Mouse (Mus musculus) liver, embryonic 15.5 days (tissue): Measurements from ENCODE around the gene Ralgps1. TPM values are rescaled to one million over a fixed set of nuclear protein-coding genes. Genes with fewer than 3 reads are reported as not detected.

ENCODE experiments used
- ATAC-seq: fragments of 200-750 bp; cut with Nextera tagmentation; 2 replicates; pipeline ENCODE4 v1.8.0; 2017; ENCODE audit warnings: moderate number of reproducible peaks, mild to moderate bottlenecking, moderate library complexity; ENCODE audit not compliant: insufficient read depth
- H3K27ac ChIP-seq: fragments of 300-500 bp; sonication (generic); replicated peaks from 2 replicates; pipeline ENCODE4 v1.5.1; 2015; ENCODE audit warnings: mild to moderate bottlenecking, inconsistent platforms
- H3K27me3 ChIP-seq: fragments of 300-500 bp; sonication (generic); 2 replicates; pipeline ENCODE4 v1.6.1; 2015; ENCODE audit warnings: mild to moderate bottlenecking, inconsistent platforms
- H3K36me3 ChIP-seq: fragments of 300-500 bp; sonication (generic); replicated peaks from 2 replicates; pipeline ENCODE4 v1.6.1; 2015; ENCODE audit warnings: moderate library complexity, mild to moderate bottlenecking, inconsistent platforms
- H3K4me1 ChIP-seq: fragments of 300-500 bp; sonication (generic); replicated peaks from 2 replicates; pipeline ENCODE4 v1.6.1; 2015; ENCODE audit warnings: inconsistent platforms
- H3K4me2 ChIP-seq: fragments of 300-500 bp; sonication (generic); 2 replicates; pipeline ENCODE4 v1.6.1; 2015; ENCODE audit warnings: moderate library complexity, mild to moderate bottlenecking, inconsistent platforms
- H3K4me3 ChIP-seq: fragments of 300-500 bp; sonication (generic); replicated peaks from 2 replicates; pipeline ENCODE4 v1.5.1; 2015; ENCODE audit warnings: mild to moderate bottlenecking, inconsistent platforms
- H3K9ac ChIP-seq: fragments of 300-500 bp; sonication (generic); 2 replicates; pipeline ENCODE4 v1.6.1; 2015; ENCODE audit warnings: moderate library complexity, mild to moderate bottlenecking, inconsistent platforms
- H3K9me3 ChIP-seq: fragments of 300-500 bp; sonication (generic); replicated peaks from 2 replicates; pipeline ENCODE4 v1.6.1; 2016; ENCODE audit warnings: inconsistent platforms
- WGBS: fragments of 180-500 bp; shearing (Covaris S2); methylation state at CpG from one replicate; pipeline ENCODE4 v1.1.7; 2015; ENCODE audit warnings: mixed read lengths; ENCODE audit not compliant: insufficient replicate concordance; 5-methylcytosine and 5-hydroxymethylcytosine counted together
- polyA plus RNA-seq: library from polyadenylated mRNA; unstranded; fragments of >200 nt; fragmentation: Nextera tagmentation; extraction: Ambion mirVana; gene quantifications from 2 replicates; pipeline ENCODE4 v1.2.1, GENCODE M21; 2015

Ralgps1 gene
- polyA plus RNA-seq, 1 experiment from 2014 or later: 0.90 TPM

GRCm38 (mm10) chr2:33274719-33275490 is 96.4 kb downstream of the Ralgps1 start:
- no peak for ATAC-seq
- Histone ChIP-seq H3K4me2 (no peak overlapping the region), H3K4me3 (no peak overlapping the region), H3K9me3 (no peaks in the 10 kb centered on the region), H3K36me3 (no peaks in the 10 kb centered on the region), H3K27me3 (no peaks in the 10 kb centered on the region), H3K9ac (no peak overlapping the region), H3K27ac (no peak overlapping the region), H3K4me1 (no peaks in the 10 kb centered on the region; the same call in 1 of the 2 replicates)
- WGBS: 70% methylated on average over 12 of the region's 12 CpGs

GRCm38 (mm10) chr2:33272665-33273439 is 98.4 kb downstream of the Ralgps1 start:
- Histone ChIP-seq H3K27me3 (no peaks in the 10 kb centered on the region), H3K4me2 (no peak overlapping the region), H3K9me3 (no peaks in the 10 kb centered on the region), H3K9ac (no peak overlapping the region), H3K36me3 (no peaks in the 10 kb centered on the region), H3K4me1 (no peaks in the 10 kb centered on the region; the same call in 1 of the 2 replicates), H3K4me3 (no peak overlapping the region), H3K27ac (no peak overlapping the region)
- no peak for ATAC-seq
- 58% methylated on average over 4 of the region's 4 CpGs for WGBS

GRCm38 (mm10) chr2:33271511-33271910 is 99.8 kb downstream of the Ralgps1 start:
- no peak overlapping the region for H3K4me3 ChIP-seq
- WGBS: 72% methylated on average over 1 of the region's 1 CpGs
- no peaks in the 10 kb centered on the region for H3K9me3 ChIP-seq
- no peak overlapping the region for H3K9ac ChIP-seq
- H3K4me2 ChIP-seq: no peak overlapping the region
- no peaks in the 10 kb centered on the region; the same call in 1 of the 2 replicates for H3K4me1 ChIP-seq
- ATAC-seq: no peak
- H3K27ac ChIP-seq: no peak overlapping the region
- H3K36me3 ChIP-seq: no peaks in the 10 kb centered on the region
- H3K27me3 ChIP-seq: no peaks in the 10 kb centered on the region

- H3K9ac ChIP-seq: no peak overlapping the region
- no peak overlapping the region for H3K27ac ChIP-seq
- H3K4me3 ChIP-seq: no peak overlapping the region
- no peaks in the 10 kb centered on the region; the same call in 1 of the 2 replicates for H3K4me1 ChIP-seq
- no peaks in the 10 kb centered on the region for H3K36me3 ChIP-seq
- no peak for ATAC-seq
- WGBS: 67% methylated on average over 2 of the region's 2 CpGs
- H3K27me3 ChIP-seq: no peaks in the 10 kb centered on the region
- no peaks in the 10 kb centered on the region for H3K9me3 ChIP-seq
- no peak overlapping the region for H3K4me2 ChIP-seq
These were observed 100.7 kb downstream of the Ralgps1 start for GRCm38 (mm10) chr2:33270569-33270968.

- WGBS: 61% methylated on average over 2 of the region's 2 CpGs
- no peak overlapping the region for H3K4me3 ChIP-seq
- ATAC-seq: no peak
- H3K9ac ChIP-seq: no peak overlapping the region
- H3K27me3 ChIP-seq: no peaks in the 10 kb centered on the region
- H3K27ac ChIP-seq: no peak overlapping the region
- no peak overlapping the region for H3K4me2 ChIP-seq
- H3K9me3 ChIP-seq: no peaks in the 10 kb centered on the region
- no peaks in the 10 kb centered on the region for H3K36me3 ChIP-seq
- no peaks in the 10 kb centered on the region; the same call in 1 of the 2 replicates for H3K4me1 ChIP-seq
These were observed 102.2 kb downstream of the Ralgps1 start for GRCm38 (mm10) chr2:33269132-33269493.

- Histone ChIP-seq H3K9me3 (no peaks in the 10 kb centered on the region), H3K36me3 (no peaks in the 10 kb centered on the region), H3K27me3 (no peaks in the 10 kb centered on the region), H3K27ac (no peak overlapping the region), H3K4me3 (no peak overlapping the region), H3K9ac (no peak overlapping the region), H3K4me2 (no peak overlapping the region), H3K4me1 (no peaks in the 10 kb centered on the region; the same call in 1 of the 2 replicates)
- ATAC-seq: no peak
- 55% methylated on average over 6 of the region's 6 CpGs for WGBS
These were observed 102.7 kb downstream of the Ralgps1 start for GRCm38 (mm10) chr2:33268384-33269131.

GRCm38 (mm10) chr2:33267075-33267474 is 104.2 kb downstream of the Ralgps1 start:
- Histone ChIP-seq H3K4me2 (no peak overlapping the region), H3K4me3 (no peak overlapping the region), H3K27ac (no peak overlapping the region), H3K36me3 (no peaks in the 10 kb centered on the region), H3K4me1 (no peaks in the 10 kb centered on the region; the same call in 1 of the 2 replicates), H3K9me3 (no peaks in the 10 kb centered on the region), H3K27me3 (no peaks in the 10 kb centered on the region), H3K9ac (no peak overlapping the region)
- 44% methylated on average over 1 of the region's 1 CpGs for WGBS
- ATAC-seq: no peak

GRCm38 (mm10) chr2:33265793-33266192 is 105.5 kb downstream of the Ralgps1 start:
- no peak overlapping the region for H3K27ac ChIP-seq
- H3K9me3 ChIP-seq: no peaks in the 10 kb centered on the region
- H3K4me3 ChIP-seq: no peak overlapping the region

GRCm38 (mm10) chr2:33261475-33261874 is 109.8 kb downstream of the Ralgps1 start:
- no peaks in the 10 kb centered on the region for H3K36me3 ChIP-seq
- peaks cover 14% of the 10 kb centered on the region for H3K4me1 ChIP-seq
- no peak overlapping the region for H3K9ac ChIP-seq
- no peak for ATAC-seq
- WGBS: 66% methylated on average over 3 of the region's 3 CpGs
- no peaks in the 10 kb centered on the region for H3K9me3 ChIP-seq
- H3K27ac ChIP-seq: no peak overlapping the region
- no peaks in the 10 kb centered on the region for H3K27me3 ChIP-seq
- H3K4me3 ChIP-seq: no peak overlapping the region
- no peak overlapping the region for H3K4me2 ChIP-seq

More at GRCm38 (mm10) chr2:33265793-33266192, 105.5 kb downstream of the Ralgps1 start:
- Histone ChIP-seq H3K9ac (no peak overlapping the region), H3K27me3 (no peaks in the 10 kb centered on the region), H3K4me2 (no peak overlapping the region), H3K36me3 (no peaks in the 10 kb centered on the region), H3K4me1 (no peaks in the 10 kb centered on the region; the same call in 1 of the 2 replicates)
- no peak for ATAC-seq
- 59% methylated on average over 3 of the region's 3 CpGs for WGBS

GRCm38 (mm10) chr2:33260772-33261171 is 110.5 kb downstream of the Ralgps1 start:
- no peak for ATAC-seq
- no peaks in the 10 kb centered on the region for H3K9me3 ChIP-seq
- WGBS: 69% methylated on average over 8 of the region's 8 CpGs
- H3K9ac ChIP-seq: no peak overlapping the region
- no peaks in the 10 kb centered on the region for H3K27me3 ChIP-seq
- H3K4me1 ChIP-seq: peaks cover 17% of the 10 kb centered on the region
- no peak overlapping the region for H3K4me2 ChIP-seq
- no peak overlapping the region for H3K4me3 ChIP-seq
- H3K27ac ChIP-seq: no peak overlapping the region
- H3K36me3 ChIP-seq: no peaks in the 10 kb centered on the region
